Mouse (Mus musculus) mouse embryonic stem cell (cell line): Measurements from ENCODE around the gene Asb15.

Experiments
- in situ Hi-C, 2 experiments: fragments of 300-500 bp; cut with MboI; formaldehyde crosslinking; loops; 1 replicate in 1 of 2; 3 replicates in 1 of 2; pipeline ENCODE4 v1.14.3; 2019 to 2020; ENCODE audit warnings: low sequenced_read_pairs in 2 of 2, low pct_unique_long_range_greater_than_20kb in 1 of 2, mixed read lengths in 1 of 2; ENCODE audit not compliant: unreplicated experiment in 1 of 2

The Asb15 gene

DNA sequence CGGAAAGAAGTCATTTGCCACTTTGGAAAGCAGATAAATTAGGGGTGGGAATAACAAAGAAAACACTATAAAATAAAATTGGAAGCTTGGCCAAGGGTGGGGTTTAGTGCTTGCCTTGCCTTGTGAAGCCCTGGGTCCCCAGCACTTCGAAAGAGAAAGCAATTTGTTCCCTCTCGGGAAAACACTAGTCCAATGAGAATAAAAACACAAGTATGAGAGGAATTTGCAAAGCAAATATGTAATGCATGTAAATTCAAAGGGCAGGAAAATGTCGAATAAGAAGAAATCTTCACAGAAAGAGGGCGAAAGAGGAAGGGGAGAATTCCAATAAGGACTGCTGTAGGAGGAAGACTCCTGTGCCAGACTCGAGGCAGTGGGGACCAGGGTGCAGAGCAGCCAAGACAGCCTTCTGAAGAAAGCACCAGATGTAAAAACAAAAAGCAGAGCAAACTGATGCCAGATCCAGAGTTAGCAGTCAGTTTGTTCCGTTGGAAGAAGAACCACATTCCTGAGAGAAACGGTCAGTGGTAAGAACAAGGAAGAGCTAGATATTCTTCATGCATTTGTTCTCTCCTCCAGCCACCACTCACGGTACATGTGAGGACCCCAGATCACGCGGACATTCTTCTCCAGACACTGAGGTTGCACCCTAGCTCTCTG, 26.6 kb downstream of the Asb15 start:
- in situ Hi-C loops: no loop called here

DNA sequence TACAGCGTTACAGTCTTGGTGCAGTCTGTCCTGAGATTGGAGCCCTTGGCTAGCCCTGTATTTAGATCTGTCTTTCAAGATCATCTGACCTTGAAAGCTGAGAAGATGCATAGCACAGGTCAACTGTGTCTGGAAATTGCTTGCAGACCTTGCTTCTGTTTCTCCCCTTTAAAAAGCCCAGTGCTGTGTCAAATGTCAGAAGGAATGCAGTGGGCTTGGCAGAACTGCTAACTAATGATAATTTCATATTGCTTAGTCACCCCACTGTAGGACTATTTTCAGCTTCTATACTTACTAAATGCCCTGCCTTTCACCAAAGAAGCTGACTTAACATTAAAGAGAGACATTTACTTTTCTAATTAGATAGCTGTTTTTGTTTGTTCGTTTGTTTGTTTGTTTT, 27.5 kb downstream of the Asb15 start:
- in situ Hi-C loops: no loop called here

DNA sequence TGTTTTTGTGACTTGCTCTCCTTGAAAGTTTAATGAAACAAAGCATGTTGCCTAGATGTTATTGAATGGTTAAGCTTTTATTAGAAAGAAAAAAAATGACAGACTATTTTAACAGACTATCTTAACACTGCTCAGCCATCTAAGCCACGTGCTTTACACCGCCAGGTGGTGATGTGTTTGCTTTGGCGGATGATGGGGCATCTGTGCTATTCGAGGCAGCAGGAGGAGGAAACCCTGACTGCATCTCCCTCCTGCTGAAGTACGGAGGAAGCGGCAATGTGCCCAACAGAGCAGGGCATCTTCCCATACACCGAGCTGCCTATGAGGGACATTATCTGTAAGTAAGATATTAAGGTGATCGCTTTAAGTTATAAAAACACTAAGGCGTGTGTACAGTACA, 36.1 kb downstream of the Asb15 start:
- in situ Hi-C loops: no loop called here

DNA sequence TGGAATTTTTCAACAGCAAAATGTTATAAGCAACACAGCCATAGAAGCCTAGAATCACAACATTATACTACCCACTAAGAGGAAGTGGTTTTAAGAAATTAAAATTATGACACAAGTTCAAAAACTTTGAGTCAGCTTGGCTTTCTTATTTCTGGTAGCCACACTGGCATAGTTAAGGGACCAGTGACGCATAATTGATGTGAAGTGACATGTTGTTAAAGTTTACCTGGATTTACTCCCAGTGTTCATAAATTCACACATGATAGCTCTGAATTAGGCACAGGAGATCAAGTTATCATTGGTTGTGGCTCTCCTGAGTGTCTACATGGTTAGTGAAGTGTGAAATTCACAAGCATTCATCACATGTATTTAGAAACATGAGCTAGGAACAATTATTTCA, 36.9 kb downstream of the Asb15 start:
- in situ Hi-C loops: no loop called here

DNA sequence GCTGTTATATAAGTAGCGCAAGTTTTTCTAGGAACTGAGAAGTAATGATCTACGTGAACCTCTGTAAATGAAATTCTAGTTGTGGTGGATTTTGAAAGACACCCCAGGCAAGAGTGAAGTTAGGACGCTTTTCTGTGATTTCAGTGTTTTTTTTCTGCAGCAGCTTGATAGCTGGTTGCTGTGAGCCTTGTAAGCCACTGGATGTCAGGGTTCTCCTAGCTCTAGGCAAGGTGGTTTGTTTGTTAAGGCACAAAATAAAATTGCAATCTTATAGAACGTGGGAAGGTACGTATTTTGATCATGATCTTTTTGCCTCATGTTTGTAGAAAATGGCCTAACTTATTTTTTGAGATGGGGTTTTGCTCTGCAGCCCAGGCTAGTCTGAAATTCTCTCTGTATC, 41.0 kb downstream of the Asb15 start:
- in situ Hi-C loops: no loop called here

DNA sequence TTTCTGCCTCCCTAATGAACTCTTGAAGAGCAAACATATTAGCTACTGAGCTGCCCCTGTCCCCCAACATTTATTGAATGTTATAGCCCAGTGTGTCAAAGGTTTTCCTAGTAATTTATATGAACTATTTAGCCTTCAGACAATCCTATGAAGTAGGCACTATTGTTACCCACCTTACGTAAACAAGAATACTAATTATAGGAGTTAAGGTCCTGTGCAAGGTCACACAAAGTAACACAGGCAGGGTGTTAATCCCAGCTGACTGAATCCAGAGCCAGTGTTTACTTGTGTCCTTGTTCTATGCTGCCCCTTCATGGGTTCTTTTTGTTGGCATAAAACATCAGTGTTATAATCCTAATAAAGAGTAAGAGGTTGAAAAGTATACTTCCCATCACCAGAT, 41.8 kb downstream of the Asb15 start:
- in situ Hi-C loops: no loop called here

DNA sequence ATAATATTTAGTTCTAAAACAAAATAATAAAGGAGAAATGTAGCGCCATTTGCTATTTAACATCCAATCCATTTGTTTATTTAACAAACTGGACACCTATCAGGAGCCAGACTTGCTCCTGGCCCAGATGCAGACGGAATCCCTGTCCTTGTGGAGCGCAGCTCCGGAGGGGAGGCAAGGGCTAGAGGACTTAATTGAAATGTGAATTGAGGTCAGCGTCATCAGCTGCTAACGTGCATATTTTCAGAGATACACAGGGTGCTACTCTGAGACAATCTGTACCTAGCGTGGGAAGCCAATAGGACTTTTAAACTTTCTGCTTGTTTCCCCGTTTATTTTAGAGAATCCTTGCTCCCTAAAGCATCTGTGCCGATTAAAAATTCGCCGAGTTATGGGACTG, 42.3 kb downstream of the Asb15 start:
- in situ Hi-C loops: no loop called here

- in situ Hi-C loops: no loop called here
Observed at GRCm38 (mm10) chr6:24571126-24571525, 43.2 kb downstream of the Asb15 start.

- in situ Hi-C loops: no loop called here
Observed at GRCm38 (mm10) chr6:24572431-24572830, 44.5 kb downstream of the Asb15 start.

DNA sequence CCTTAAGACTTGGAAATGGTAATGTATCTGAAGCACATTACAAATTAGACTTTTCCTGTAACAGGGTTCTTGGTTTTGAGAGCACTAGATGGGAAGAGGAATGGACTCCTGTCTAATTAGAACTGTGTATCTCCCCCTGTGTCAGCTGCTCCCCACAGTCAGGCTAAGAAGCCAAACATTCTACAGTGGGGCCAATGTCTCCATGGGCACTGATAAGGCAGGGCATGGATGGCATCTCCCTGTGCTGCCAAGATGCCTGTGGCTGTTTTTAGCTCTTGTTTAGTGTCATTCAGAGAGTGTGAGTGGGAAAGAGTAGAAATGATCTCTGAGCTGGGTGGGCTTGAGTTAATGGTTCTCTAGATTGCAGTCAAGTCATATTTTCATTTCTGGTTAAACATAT, 45.4 kb downstream of the Asb15 start:
- in situ Hi-C loops: no loop called here

GRCm38 (mm10) chr6:24583456-24583855, 55.5 kb downstream of the Asb15 start:
- in situ Hi-C loops: no loop called here

DNA sequence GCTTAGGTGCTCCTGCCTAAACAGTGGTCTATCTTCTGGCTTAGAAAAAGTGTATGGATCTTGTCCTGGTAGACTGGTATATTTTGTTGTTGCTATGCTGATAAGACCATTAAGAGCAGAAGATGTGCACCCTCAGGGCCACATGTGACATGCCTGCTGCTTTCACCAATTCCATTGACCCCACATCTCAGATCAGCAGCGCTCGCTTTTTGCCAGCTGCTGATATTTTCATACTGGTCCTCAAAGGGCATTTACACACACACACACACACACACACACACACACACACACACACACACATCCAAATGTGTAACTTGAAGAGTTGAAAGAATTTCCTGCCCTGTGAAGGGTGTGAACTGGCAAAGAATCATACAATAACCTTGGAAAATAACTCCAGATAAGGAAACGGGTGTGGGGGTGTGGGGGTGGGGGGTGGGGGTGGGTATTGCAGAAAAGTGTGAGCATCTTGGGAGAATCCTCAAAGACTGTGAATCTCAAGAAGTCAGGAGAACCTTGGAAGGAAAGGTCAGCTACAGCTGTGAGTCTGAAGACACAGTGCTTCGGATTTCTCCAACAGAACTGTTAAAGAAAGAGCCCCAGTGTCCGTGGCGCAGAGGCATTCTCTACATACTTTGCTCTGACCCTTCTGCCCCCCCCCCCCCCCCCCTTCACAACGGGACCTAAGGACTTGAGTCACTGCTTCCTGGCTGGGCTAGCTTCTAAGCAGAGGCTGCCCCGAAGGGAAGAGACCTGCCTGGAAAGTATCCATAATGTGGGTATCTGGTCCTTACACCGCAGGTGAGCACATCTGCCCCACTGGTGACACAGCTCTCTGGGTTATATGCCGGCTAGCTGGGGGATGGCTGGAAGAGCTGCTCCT, 57.7 kb downstream of the Asb15 start:
- in situ Hi-C loops: no loop called here

DNA sequence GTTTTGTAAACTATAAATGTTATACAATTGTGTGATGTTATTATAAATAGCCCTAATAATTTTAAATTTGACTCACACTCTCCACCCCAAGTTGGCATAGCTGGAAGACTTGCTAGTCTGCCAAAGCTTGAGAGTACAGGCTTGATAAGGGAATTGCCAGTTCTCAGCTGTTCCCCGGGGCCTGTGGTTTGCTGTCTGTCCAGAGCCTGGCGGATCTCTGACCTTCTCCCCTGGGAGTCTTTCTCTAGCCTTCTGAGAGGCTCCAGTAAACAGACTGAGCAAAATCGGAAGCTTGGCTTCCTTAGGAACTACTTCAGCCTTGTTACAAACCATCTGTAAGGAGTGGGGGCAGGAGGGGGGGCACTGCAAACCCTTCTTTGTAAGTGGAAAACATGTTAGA, 58.9 kb downstream of the Asb15 start:
- in situ Hi-C loops: no loop called here

DNA sequence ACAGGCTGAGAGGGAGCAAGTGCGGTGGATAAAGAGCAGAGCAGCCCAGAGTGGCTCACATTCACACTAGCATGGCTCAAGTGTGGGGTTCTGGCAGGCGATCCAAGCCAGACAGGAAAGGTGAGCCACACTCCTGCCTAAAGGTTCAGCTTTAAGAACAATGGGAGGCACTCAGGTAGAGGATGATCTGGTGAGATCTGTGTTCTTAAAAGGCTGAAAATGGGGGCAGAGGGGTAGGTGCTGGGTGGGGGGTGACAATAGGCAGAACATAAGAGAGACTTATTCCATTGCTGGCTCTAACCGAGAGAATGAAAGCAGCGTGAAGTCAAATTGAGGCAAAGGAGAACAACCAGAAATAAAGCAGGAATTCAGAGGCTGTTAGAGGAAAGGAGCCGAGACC, 62.3 kb downstream of the Asb15 start:
- in situ Hi-C loops: no loop called here

DNA sequence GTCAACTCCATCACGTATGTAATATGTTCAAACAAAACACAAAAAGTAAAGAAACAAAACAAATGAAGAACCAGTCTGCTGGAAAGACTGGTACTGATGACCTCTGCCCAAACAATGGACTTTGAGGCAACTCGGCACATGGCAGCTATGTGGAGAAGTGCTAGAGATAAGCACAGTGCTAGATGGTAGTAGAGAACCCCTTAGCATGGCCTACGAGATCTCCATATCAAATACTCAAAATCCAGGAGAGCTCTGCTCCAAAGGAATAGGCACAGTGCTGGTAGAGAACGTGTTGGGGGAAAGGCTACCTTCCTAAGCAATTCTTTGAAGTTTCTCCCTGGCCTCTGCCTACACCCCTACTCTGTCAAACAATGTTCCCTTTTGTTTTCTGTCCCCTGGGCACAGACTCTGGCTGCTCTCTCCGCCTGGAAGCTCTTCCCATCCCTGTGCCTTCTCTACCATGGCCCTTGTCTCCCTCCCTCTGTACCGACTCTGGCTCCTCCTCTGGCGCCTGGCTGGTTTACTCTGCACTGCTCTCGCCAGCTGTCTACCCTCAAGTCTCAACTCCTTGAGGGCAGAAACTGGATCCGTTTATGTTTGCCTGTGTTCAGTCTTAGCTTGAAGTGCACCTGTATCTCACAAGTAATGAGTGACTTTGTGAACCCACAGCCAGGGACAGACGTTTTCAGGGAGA, 63.7 kb downstream of the Asb15 start:
- in situ Hi-C loops: no loop called here

- in situ Hi-C loops: no loop called here
Observed at GRCm38 (mm10) chr6:24597500-24597899, 69.6 kb downstream of the Asb15 start, which contains the start of gene Lmod2. Gene Lmod2, plus strand, starts transcription at chr6:24597762.

- in situ Hi-C loops: no loop called here
Observed at GRCm38 (mm10) chr6:24599179-24599578, 71.2 kb downstream of the Asb15 start.

DNA sequence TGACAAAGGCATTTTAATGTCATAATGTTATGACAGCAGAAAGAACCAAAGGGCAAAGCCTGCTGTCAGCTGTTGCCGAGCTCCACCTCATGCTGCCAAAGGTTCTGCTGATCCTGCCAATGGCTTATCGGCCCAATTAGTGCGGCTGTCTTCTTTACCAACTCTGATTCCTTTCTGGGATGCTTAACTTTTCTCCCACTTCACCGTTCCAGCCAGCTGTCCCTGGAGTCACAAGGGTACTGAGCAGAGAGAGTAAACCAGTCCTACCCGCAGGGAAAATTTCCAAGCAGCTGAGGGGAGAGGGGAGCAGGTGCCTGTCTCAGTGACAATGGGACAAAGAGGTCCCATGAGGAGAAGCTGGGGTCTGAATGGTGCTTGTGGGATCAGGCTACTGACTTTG, 71.7 kb downstream of the Asb15 start:
- in situ Hi-C loops: no loop called here

GRCm38 (mm10) chr6:24600134-24600533, 72.2 kb downstream of the Asb15 start:
- in situ Hi-C loops: no loop called here
